Mouse (Mus musculus): Measurements from ENCODE around the gene Celsr1. TPM values are rescaled to one million over a fixed set of nuclear protein-coding genes. Genes with fewer than 3 reads are reported as not detected.

Gene Celsr1
- polyA plus RNA-seq, 1 experiment, result 0.06 TPM

GRCm38 (mm10) chr15:86051878-86052478, 18.4 kb upstream of the Celsr1 start:
- H3K4me3 ChIP-seq, result no peak overlapping the region
- no peak for TF ChIP-seq E2F4 (IDR thresholded peaks at IDR 0.05; ENCODE audit: insufficient read depth)
- no peak for TF ChIP-seq SRF (IDR thresholded peaks at IDR 0.05; ENCODE audit: control insufficient read depth, insufficient read length, low read depth)
- TF ChIP-seq TCF3 (IDR thresholded peaks at IDR 0.05; ENCODE audit: insufficient read length, low read depth), result no peak
- TF ChIP-seq POLR2A (IDR thresholded peaks at IDR 0.05; ENCODE audit: insufficient read length, low read depth), result no peak
- no peak for TF ChIP-seq MAX (IDR thresholded peaks at IDR 0.05; ENCODE audit: low read depth)
- TF ChIP-seq TCF12 (IDR thresholded peaks at IDR 0.05; ENCODE audit: insufficient read depth, poor library complexity, severe bottlenecking), result no peak
- TF ChIP-seq MYOG (IDR thresholded peaks at IDR 0.05; ENCODE audit: control insufficient read depth in 1 of 3, insufficient read depth in 1 of 3, insufficient read length in 2 of 3, low read depth in 2 of 3), result no peak
- TF ChIP-seq REST (IDR thresholded peaks at IDR 0.05; ENCODE audit: insufficient read depth, insufficient read length), result no peak
- TF ChIP-seq USF1 (IDR thresholded peaks at IDR 0.05; ENCODE audit: low read depth), result no peak
- no peak for TF ChIP-seq MYOD1 (IDR thresholded peaks at IDR 0.05; ENCODE audit: control insufficient read depth in 1 of 3, insufficient read length in 2 of 3, low read depth in 2 of 3)
- TF ChIP-seq POLR2AphosphoS2 (IDR thresholded peaks at IDR 0.05; ENCODE audit: insufficient read length, low read depth), result no peak
- TF ChIP-seq CEBPB (IDR thresholded peaks at IDR 0.05; ENCODE audit: insufficient read depth, poor library complexity, severe bottlenecking), result no peak
- no peaks in the 10 kb centered on the region for H3K36me3 ChIP-seq (ENCODE audit: control insufficient read depth, insufficient read depth)
- H3K4me2 ChIP-seq (ENCODE audit: low read depth), result no peak overlapping the region
- no peaks in the 10 kb centered on the region for H3K79me2 ChIP-seq (ENCODE audit: control insufficient read depth, insufficient read depth)
- H3K27me3 ChIP-seq (ENCODE audit: control insufficient read depth, insufficient read depth, insufficient read length), result no peaks in the 10 kb centered on the region
- no peak overlapping the region for H3ac ChIP-seq (ENCODE audit: control insufficient read depth, insufficient read length)

GRCm38 (mm10) chr15:86051152-86051551, 17.6 kb upstream of the Celsr1 start:
- TF ChIP-seq POLR2A (IDR thresholded peaks at IDR 0.05; ENCODE audit: insufficient read length, low read depth) (no peak), E2F4 (IDR thresholded peaks at IDR 0.05; ENCODE audit: insufficient read depth) (no peak), REST (IDR thresholded peaks at IDR 0.05; ENCODE audit: insufficient read depth, insufficient read length) (no peak), POLR2AphosphoS2 (IDR thresholded peaks at IDR 0.05; ENCODE audit: insufficient read length, low read depth) (no peak), CEBPB (IDR thresholded peaks at IDR 0.05; ENCODE audit: insufficient read depth, poor library complexity, severe bottlenecking) (no peak), MYOD1 (IDR thresholded peaks at IDR 0.05; ENCODE audit: control insufficient read depth in 1 of 3, insufficient read length in 2 of 3, low read depth in 2 of 3) (no peak), MYOG (IDR thresholded peaks at IDR 0.05; ENCODE audit: control insufficient read depth in 1 of 3, insufficient read depth in 1 of 3, insufficient read length in 2 of 3, low read depth in 2 of 3) (no peak), TCF3 (IDR thresholded peaks at IDR 0.05; ENCODE audit: insufficient read length, low read depth) (no peak)
- Histone ChIP-seq H3ac (ENCODE audit: control insufficient read depth, insufficient read length) (no peak overlapping the region), H3K4me2 (ENCODE audit: low read depth) (no peak overlapping the region), H3K79me2 (ENCODE audit: control insufficient read depth, insufficient read depth) (no peaks in the 10 kb centered on the region), H3K36me3 (ENCODE audit: control insufficient read depth, insufficient read depth) (no peaks in the 10 kb centered on the region), H3K27me3 (ENCODE audit: control insufficient read depth, insufficient read depth, insufficient read length) (no peaks in the 10 kb centered on the region), H3K4me3 (no peak overlapping the region)

- Histone ChIP-seq H3K4me3 (no peak overlapping the region), H3K79me2 (ENCODE audit: control insufficient read depth, insufficient read depth) (no peaks in the 10 kb centered on the region), H3K36me3 (ENCODE audit: control insufficient read depth, insufficient read depth) (no peaks in the 10 kb centered on the region), H3K27me3 (ENCODE audit: control insufficient read depth, insufficient read depth, insufficient read length) (no peaks in the 10 kb centered on the region), H3ac (ENCODE audit: control insufficient read depth, insufficient read length) (no peak overlapping the region), H3K4me2 (ENCODE audit: low read depth) (no peak overlapping the region)
- TF ChIP-seq CEBPB (IDR thresholded peaks at IDR 0.05; ENCODE audit: insufficient read depth, poor library complexity, severe bottlenecking) (no peak), E2F4 (IDR thresholded peaks at IDR 0.05; ENCODE audit: insufficient read depth) (no peak), TCF3 (IDR thresholded peaks at IDR 0.05; ENCODE audit: insufficient read length, low read depth) (no peak), REST (IDR thresholded peaks at IDR 0.05; ENCODE audit: insufficient read depth, insufficient read length) (no peak), TCF12 (IDR thresholded peaks at IDR 0.05; ENCODE audit: insufficient read depth, poor library complexity, severe bottlenecking) (no peak), SRF (IDR thresholded peaks at IDR 0.05; ENCODE audit: control insufficient read depth, insufficient read length, low read depth) (no peak), MYOG (IDR thresholded peaks at IDR 0.05; ENCODE audit: control insufficient read depth in 1 of 3, insufficient read depth in 1 of 3, insufficient read length in 2 of 3, low read depth in 2 of 3) (no peak)
These were observed 16.7 kb upstream of the Celsr1 start for GRCm38 (mm10) chr15:86050170-86050743.

- Histone ChIP-seq H3K4me3 (no peak overlapping the region), H3K79me2 (ENCODE audit: control insufficient read depth, insufficient read depth) (no peaks in the 10 kb centered on the region), H3K36me3 (ENCODE audit: control insufficient read depth, insufficient read depth) (no peaks in the 10 kb centered on the region), H3ac (ENCODE audit: control insufficient read depth, insufficient read length) (no peak overlapping the region), H3K4me2 (ENCODE audit: low read depth) (no peak overlapping the region), H3K27me3 (ENCODE audit: control insufficient read depth, insufficient read depth, insufficient read length) (no peaks in the 10 kb centered on the region)
- TF ChIP-seq USF1 (IDR thresholded peaks at IDR 0.05; ENCODE audit: low read depth) (no peak), MAX (IDR thresholded peaks at IDR 0.05; ENCODE audit: low read depth) (no peak), TCF3 (IDR thresholded peaks at IDR 0.05; ENCODE audit: insufficient read length, low read depth) (no peak), POLR2AphosphoS2 (IDR thresholded peaks at IDR 0.05; ENCODE audit: insufficient read length, low read depth) (no peak), MYOG (IDR thresholded peaks at IDR 0.05; ENCODE audit: control insufficient read depth in 1 of 3, insufficient read depth in 1 of 3, insufficient read length in 2 of 3, low read depth in 2 of 3) (no peak), REST (IDR thresholded peaks at IDR 0.05; ENCODE audit: insufficient read depth, insufficient read length) (no peak), POLR2A (IDR thresholded peaks at IDR 0.05; ENCODE audit: insufficient read length, low read depth) (no peak), CEBPB (IDR thresholded peaks at IDR 0.05; ENCODE audit: insufficient read depth, poor library complexity, severe bottlenecking) (no peak), SRF (IDR thresholded peaks at IDR 0.05; ENCODE audit: control insufficient read depth, insufficient read length, low read depth) (no peak), TCF12 (IDR thresholded peaks at IDR 0.05; ENCODE audit: insufficient read depth, poor library complexity, severe bottlenecking) (no peak), MYOD1 (IDR thresholded peaks at IDR 0.05; ENCODE audit: control insufficient read depth in 1 of 3, insufficient read length in 2 of 3, low read depth in 2 of 3) (no peak), E2F4 (IDR thresholded peaks at IDR 0.05; ENCODE audit: insufficient read depth) (no peak)
These were observed 15.9 kb upstream of the Celsr1 start for GRCm38 (mm10) chr15:86049510-86049909.

All from myocyte (in vitro differentiated cells).